Mouse (Mus musculus): ENCODE data around the gene Tbx1.

The Tbx1 gene

DNA sequence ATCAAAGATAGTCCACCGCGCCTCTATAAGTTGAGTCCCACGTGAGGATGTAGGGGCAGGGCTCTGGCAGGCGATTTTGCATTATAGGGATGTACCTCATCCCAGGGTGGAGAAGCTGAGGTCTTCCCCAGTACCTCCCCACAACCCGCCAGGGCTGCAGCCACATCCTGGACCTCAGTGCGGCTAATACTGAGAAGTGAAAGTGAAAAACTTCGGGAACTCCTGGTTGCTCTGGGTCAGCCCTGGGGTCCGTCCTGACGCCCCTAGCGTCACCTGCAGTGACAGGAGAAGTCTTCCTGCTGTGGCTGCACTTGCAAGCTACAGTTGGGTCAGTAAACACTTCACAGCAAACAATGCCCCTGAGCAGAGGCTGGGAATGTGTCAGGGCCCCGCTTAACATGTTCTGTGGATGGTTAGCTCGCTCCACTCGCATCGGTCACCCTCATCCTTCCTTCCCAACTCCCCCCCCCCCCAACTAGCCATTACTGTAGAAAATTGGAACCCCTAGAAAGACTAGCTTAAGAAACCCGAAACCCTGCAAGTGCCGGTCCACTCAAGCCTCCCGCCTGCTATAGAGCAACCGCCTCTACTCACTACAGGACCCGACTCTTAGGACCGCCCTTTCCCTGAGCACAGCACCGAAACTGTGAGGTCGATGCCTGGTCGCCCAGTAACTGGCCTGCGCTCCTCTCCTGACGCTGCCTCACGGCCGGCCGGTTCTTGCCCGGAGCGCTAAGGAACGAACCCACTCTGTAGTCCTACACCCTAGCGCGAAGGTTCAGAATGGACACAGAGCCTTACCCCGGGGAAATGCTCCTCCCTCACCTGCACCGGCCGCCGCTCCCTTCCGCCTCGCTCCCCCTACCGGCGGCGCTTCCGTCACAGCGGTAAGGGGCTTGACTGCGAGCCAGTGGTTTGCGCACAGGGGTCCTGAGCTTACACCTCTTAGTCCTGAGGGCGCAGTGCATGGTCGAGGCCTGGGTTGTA lies at the start of gene Tbx1:
TSS of gene Tbx1 (minus strand) at position 868 of the 987 bp plus-strand sequence.
- in situ Hi-C loops (cut with MboI, MseI) = no loop called here

DNA sequence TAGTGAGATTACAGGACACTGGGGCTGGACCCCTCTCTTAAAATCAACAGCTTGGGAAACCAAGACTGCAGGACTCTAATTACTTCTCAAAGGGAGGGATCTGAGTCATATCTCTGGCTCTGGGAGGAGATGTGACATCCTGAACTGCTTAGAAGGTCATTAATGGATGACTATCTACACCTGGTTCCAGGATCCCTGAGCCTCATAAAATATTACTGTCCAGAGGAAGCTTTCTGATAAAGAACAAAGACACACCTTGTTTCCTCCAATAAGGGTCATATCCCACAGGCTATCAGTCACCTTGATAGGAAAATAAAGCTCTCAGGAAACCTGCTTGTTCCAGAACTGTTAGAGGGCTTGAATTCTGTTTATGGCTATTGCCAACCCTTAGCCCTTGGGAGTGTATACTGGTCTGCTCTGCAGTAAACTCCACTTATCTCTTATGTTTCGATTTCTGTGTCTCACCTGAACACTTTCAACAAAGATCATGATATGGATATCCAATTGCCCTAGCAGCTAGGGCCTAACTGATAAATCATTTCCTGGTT lies 49.0 kb upstream of the Tbx1 start:
- in situ Hi-C loops (cut with MboI, MseI) = no loop called here

GRCm38 (mm10) chr16:18638396-18638795 lies 47.9 kb upstream of the Tbx1 start:
- in situ Hi-C loops (cut with MboI, MseI) = no loop called here

DNA sequence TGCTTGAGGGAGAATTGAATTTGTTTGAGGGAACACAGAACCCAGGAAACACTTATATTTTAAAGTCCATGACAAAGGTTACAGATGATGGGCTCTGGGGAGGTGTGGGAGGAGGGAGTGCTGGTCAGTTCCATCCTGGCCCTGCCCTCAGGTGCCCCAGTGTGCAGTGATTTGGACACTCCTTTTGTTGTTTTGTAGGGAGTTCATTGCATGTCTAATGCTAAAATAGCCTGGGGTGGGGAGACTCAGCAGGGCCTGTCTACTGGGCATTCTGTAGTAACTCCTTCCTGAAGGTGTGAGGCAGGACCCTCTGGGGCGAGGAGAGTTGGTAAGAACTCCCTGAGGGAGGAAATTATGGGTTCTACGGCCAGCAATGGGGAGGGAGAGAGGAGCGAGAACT lies 46.3 kb upstream of the Tbx1 start:
- in situ Hi-C loops (cut with MboI, MseI) = no loop called here

- in situ Hi-C loops (cut with MboI, MseI) = no loop called here
Measured at GRCm38 (mm10) chr16:18636401-18636800, 45.9 kb upstream of the Tbx1 start.

- in situ Hi-C loops (cut with MboI, MseI) = no loop called here
Measured at GRCm38 (mm10) chr16:18633333-18633732, 42.9 kb upstream of the Tbx1 start.

- in situ Hi-C loops (cut with MboI, MseI) = no loop called here
Measured at GRCm38 (mm10) chr16:18632816-18633215, 42.3 kb upstream of the Tbx1 start.

GRCm38 (mm10) chr16:18632059-18632458 lies 41.6 kb upstream of the Tbx1 start:
- in situ Hi-C loops (cut with MboI, MseI) = no loop called here

GRCm38 (mm10) chr16:18631141-18631540 lies 40.7 kb upstream of the Tbx1 start:
- in situ Hi-C loops (cut with MboI, MseI) = no loop called here

- in situ Hi-C loops (cut with MboI, MseI) = no loop called here
Measured at GRCm38 (mm10) chr16:18630291-18630690, 39.8 kb upstream of the Tbx1 start.

GRCm38 (mm10) chr16:18629390-18630231 lies 39.1 kb upstream of the Tbx1 start, which contains the start of gene Sept5:
Gene Sept5 (minus strand): TSS chr16:18629954.
- in situ Hi-C loops (cut with MboI, MseI) = no loop called here

DNA sequence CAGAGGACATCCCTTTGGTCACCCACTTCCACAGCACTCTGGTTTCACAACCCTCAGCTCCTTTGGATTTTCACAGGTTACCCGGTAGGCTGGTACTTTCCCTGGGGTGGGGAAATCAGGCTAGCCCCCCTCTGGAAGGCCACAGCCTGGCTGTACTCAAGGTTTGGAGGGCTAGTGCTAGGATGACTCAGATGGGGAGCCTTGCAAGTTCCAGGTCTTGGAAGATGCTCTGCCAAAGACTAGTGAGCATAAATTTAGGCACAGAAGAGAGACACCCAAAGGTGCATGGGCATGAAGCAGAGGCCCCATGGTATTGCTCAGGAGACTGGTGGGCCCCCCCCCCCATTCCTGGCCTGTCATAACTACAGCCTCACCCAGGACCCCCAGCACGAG lies 38.5 kb upstream of the Tbx1 start:
- in situ Hi-C loops (cut with MboI, MseI) = no loop called here

GRCm38 (mm10) chr16:18628206-18628947 lies 37.9 kb upstream of the Tbx1 start:
- in situ Hi-C loops (cut with MboI, MseI) = no loop called here

DNA sequence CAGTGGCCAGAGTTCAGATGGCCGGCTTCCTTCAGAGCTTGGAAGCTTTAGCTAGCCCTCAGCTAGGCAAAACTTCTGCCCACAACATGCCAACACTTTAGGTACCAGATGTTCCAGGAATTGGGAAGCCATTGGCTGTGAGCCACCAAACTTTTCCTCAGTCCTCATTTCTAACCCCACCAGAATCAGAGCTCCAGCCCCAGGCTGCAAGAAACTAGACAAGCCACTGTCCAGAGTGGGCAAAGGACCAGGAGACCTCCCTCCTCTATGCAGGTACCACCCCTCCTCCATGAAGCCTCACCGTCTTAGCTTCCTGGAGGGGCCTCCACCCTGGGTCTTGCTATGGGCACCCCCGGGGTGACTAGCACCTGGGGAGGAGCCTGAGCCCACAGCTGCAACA lies 36.7 kb upstream of the Tbx1 start:
- in situ Hi-C loops (cut with MboI, MseI) = no loop called here

- in situ Hi-C loops (cut with MboI, MseI) = no loop called here
Measured at GRCm38 (mm10) chr16:18626376-18626878, 36.0 kb upstream of the Tbx1 start, which contains the start of gene Gm49601. Gene Gm49601 (minus strand): TSS chr16:18626427.

DNA sequence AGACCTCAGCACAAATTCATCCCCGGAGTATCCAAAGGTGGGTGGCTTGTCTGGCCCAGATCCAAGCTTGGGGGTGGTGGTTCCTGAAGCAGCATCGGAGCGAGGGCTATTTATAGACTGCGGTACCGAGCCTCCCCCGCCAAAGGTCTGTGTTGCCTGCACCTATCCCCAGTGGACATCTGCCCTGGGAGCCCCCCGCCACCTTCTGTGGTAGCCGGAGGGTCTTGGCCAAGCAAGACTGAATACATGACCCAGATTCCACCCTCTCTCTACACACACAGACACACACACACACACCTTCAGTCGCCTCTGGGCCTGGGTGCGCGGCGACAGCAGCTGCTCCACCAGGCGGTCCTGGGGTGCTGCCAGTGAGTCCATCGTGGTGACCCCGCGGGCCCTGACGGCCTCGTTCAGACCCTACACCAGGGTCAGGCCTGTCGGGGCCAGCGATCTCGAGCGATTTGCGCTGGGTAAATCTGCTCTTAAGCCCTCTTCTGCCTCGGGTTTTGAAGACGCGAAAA lies 35.4 kb upstream of the Tbx1 start:
- in situ Hi-C loops (cut with MboI, MseI) = no loop called here

DNA sequence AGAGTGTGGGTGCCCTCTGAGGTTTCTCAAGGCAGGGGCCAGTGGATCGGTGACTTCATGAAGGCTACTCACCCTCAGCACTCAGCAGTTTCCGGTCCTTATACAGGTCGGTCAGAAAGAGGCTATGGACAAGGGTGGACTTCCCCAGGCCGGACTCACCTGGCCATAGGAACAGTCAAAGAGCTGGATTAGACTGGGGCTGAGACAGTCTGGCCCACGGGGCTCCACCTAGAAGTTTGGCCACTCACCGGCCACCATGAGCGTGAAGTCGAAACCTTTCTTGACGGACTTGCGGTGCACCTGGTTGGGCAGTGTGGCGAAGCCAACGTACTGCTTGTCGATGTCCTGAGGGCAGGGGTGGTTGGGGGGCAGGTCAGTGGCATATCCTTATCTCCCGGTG lies 34.6 kb upstream of the Tbx1 start:
- in situ Hi-C loops (cut with MboI, MseI) = no loop called here

DNA sequence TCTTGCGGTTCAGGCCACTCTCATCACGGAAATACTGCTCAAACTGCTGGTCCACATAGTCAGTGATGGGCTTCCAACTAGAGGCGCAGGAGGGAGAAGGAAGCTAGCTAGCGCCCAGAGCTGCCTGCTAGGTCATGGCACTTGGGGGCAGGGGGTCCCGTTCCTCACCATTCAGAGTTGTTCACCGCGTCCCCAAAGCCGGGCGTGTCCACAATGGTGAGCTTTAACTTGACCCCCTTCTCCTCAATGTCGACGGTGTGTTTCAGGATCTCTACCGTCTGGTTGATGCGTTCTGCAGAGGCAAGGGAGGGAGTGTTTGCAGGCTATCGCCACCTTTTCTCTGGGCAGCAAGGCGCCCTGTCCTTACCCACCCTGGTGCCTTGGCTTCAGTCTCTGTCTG lies 34.2 kb upstream of the Tbx1 start:
- in situ Hi-C loops (cut with MboI, MseI) = loop anchor here (5.0 kb wide), 2 partner anchors 53 to 177 kb away; no protein-coding TSS in a partner anchor

DNA sequence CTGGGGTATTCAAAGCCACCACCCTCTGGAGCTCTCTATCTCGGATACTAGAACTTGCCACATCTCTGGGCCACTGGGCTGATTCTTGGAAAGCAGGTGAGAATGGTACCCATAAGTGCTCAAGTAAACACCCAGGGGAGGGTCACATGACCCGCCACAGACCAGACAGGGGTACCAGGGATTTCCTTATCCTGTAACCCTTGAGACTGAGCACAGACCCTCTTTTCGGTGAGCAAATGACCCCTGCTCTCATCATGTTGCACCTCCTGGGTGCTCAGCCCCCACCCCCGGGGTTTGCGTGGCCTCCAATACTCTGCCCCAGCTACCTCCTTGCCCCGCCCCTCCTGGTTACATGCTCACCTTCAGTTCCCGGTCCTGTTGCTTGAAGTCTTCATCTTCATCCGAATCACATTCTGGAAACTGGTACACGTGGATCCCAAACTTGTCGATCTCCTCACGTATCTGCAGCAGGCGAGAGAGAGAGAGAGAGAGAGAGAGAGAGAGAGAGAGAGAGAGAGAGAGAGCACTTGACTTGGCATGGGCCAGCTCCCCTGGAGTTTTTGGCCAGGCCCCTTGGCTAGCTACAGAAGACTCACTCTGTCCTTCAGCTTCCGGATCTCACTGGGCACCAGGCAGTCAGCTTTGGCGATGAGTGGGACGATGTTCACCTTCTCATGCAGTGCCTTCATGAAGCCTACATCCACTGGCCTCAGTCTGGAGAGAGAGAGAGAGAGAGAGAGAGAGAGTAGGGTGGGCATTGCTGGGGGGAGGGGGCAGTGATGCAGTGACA lies 33.5 kb upstream of the Tbx1 start:
- in situ Hi-C loops (cut with MboI, MseI) = loop anchor here (5.0 kb wide), 2 partner anchors 53 to 177 kb away; no protein-coding TSS in a partner anchor

All from regulatory T cell (primary cell).